Mouse (Mus musculus) heart, adult 2 months (tissue): ENCODE results near the gene Krt26.

Experiments used
- CTCF ChIP-seq: fragments of 200-600 bp; IDR thresholded peaks from 2 replicates; pipeline ENCODE4 v1.8.1; 2022; ENCODE audit warnings: antibody characterized with exemption, mild to moderate bottlenecking, moderate library complexity
- EP300 ChIP-seq: fragments of 200-500 bp; IDR thresholded peaks from 2 replicates; pipeline ENCODE4 v1.6.1; 2011; ENCODE audit warnings: low read depth, low read length, control low read depth; ENCODE audit not compliant: insufficient read depth
- POLR2A ChIP-seq: fragments of 200-500 bp; IDR thresholded peaks from 2 replicates; pipeline ENCODE4 v1.6.1; 2011; ENCODE audit warnings: mild to moderate bottlenecking, low read depth, low read length, control low read depth; ENCODE audit not compliant: insufficient read depth

DNA sequence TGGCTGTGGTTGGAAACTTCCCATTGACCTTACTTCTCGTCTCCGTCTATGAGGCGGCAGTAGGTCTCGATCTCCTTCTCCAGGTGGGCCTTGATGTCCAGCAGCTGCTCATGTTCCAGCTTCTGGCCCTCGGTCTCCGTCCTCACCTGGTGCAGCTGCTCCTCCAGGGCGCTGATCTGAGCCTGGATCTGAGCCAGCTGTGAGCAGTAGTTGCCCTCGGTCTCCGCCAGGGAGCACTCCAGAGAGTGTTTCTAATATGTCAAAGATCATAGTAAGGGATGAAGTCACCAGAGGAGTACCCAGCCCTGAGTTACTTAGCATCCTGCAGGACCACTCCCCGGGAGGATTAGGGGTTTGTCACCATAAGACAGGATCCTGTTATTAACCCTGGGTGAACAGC lies 29.0 kb upstream of the Krt26 start:
- TF ChIP-seq POLR2A (no peak), CTCF (peak; percentile 21; the same call in 1 of the 2 replicates), EP300 (no peak)
